Mouse (Mus musculus) CH12.LX (cell line): Measurements from ENCODE around the gene Tymp. TPM values are rescaled to one million over a fixed set of nuclear protein-coding genes. Genes with fewer than 3 reads are reported as not detected.

Experiments used
- DNase-seq: peaks from one replicate; pipeline ENCODE4 v3.0.0-alpha.2; 2013; ENCODE audit errors: extremely low read depth
- H3K27ac ChIP-seq: 2 replicates; pipeline ENCODE4 v1.5.1; 2012; ENCODE audit warnings: low read depth, mild to moderate bottlenecking, control low read depth, moderate library complexity; ENCODE audit not compliant: insufficient read depth
- H3K27me3 ChIP-seq: replicated peaks from 2 replicates; pipeline ENCODE3; 2012; ENCODE audit warnings: inconsistent platforms
- H3K36me3 ChIP-seq, 2 experiments: replicated peaks in 1 of 2; 2 replicates each; pipeline versions ENCODE3 to v1.6.1; 2012; ENCODE audit warnings: inconsistent platforms in 1 of 2, low read length in 1 of 2, mild to moderate bottlenecking in 1 of 2, mixed read lengths in 1 of 2, moderate library complexity in 1 of 2; ENCODE audit not compliant: control insufficient read depth in 1 of 2, insufficient read depth in 1 of 2
- H3K4me1 ChIP-seq, 2 experiments: 2 replicates each; pipeline ENCODE4 v1.6.1; 2012; ENCODE audit warnings: inconsistent platforms in 1 of 2, moderate library complexity in 1 of 2; ENCODE audit not compliant: insufficient read depth in 2 of 2, control insufficient read depth in 1 of 2
- H3K4me2 ChIP-seq: 2 replicates; pipeline ENCODE4 v1.6.1; 2012; ENCODE audit warnings: low read depth, mild to moderate bottlenecking, control low read depth; ENCODE audit not compliant: poor library complexity, insufficient read depth, severe bottlenecking
- H3K4me3 ChIP-seq, 3 experiments: fragments of 150-350 bp in 1 of 3; sonication (generic) in 1 of 3; replicated peaks in 1 of 3; 2 replicates each; pipeline versions ENCODE3 to v1.5.1; 2011 to 2012; ENCODE audit warnings: low read depth in 2 of 3, low read length in 2 of 3, mild to moderate bottlenecking in 2 of 3, moderate library complexity in 2 of 3, control low read depth in 1 of 3, improper control_type of control experiment in 1 of 3, inconsistent platforms in 1 of 3, mixed read lengths in 1 of 3; ENCODE audit not compliant: poor library complexity in 1 of 3
- H3K79me2 ChIP-seq: replicated peaks from 2 replicates; pipeline ENCODE4 v1.6.1; 2012; ENCODE audit warnings: mild to moderate bottlenecking, moderate library complexity; ENCODE audit not compliant: control insufficient read depth, poor library complexity, insufficient read depth, severe bottlenecking; ENCODE audit errors: extremely low read depth
- H3K9ac ChIP-seq: 2 replicates; pipeline ENCODE4 v1.6.1; 2012; ENCODE audit warnings: low read depth, mild to moderate bottlenecking, control low read depth, moderate library complexity; ENCODE audit not compliant: insufficient read depth
- H3K9me3 ChIP-seq: replicated peaks from 2 replicates; pipeline ENCODE3; 2012; ENCODE audit warnings: low read length, inconsistent platforms, mixed read lengths
- CHD1 ChIP-seq: IDR thresholded peaks from 2 replicates; pipeline ENCODE4 v1.6.1; 2012; ENCODE audit warnings: low read depth, low read length, improper control_type of control experiment, inconsistent platforms
- CHD2 ChIP-seq: IDR thresholded peaks from 2 replicates; pipeline ENCODE4 v1.6.1; 2011; ENCODE audit warnings: low read length, improper control_type of control experiment
- CTCF ChIP-seq, 2 experiments: IDR thresholded peaks in 1 of 2; conservative IDR thresholded peaks in 1 of 2; 2 replicates each; pipeline ENCODE4 v1.5.1; 2011 to 2012; ENCODE audit warnings: low read depth in 2 of 2, low read length in 2 of 2, improper control_type of control experiment in 1 of 2, inconsistent platforms in 1 of 2, mild to moderate bottlenecking in 1 of 2, moderate library complexity in 1 of 2
- E2F4 ChIP-seq: IDR thresholded peaks from 2 replicates; pipeline ENCODE4 v1.6.1; 2011; ENCODE audit warnings: low read depth, low read length, improper control_type of control experiment; ENCODE audit not compliant: insufficient replicate concordance
- EP300 ChIP-seq: IDR thresholded peaks from 2 replicates; pipeline ENCODE4 v1.6.1; 2011; ENCODE audit warnings: low read length, improper control_type of control experiment
- GABPA ChIP-seq: IDR thresholded peaks from 2 replicates; pipeline ENCODE4 v1.6.1; 2012; ENCODE audit warnings: low read depth, low read length, improper control_type of control experiment, inconsistent platforms; ENCODE audit not compliant: insufficient replicate concordance
- HCFC1 ChIP-seq: IDR thresholded peaks from 2 replicates; pipeline ENCODE4 v1.6.1; 2012; ENCODE audit warnings: low read depth, mild to moderate bottlenecking, inconsistent platforms, low read length, improper control_type of control experiment
- MAFK ChIP-seq: IDR thresholded peaks from 2 replicates; pipeline ENCODE4 v1.6.1; 2011; ENCODE audit warnings: low read length, improper control_type of control experiment; ENCODE audit not compliant: insufficient replicate concordance
- MAX ChIP-seq: IDR thresholded peaks from 2 replicates; pipeline ENCODE4 v1.6.1; 2011; ENCODE audit warnings: low read length, improper control_type of control experiment
- MEF2A ChIP-seq: IDR thresholded peaks from 2 replicates; pipeline ENCODE4 v1.6.1; 2014; ENCODE audit warnings: low read depth, mild to moderate bottlenecking, inconsistent platforms, low read length, improper control_type of control experiment, borderline replicate concordance
- MXI1 ChIP-seq: IDR thresholded peaks from 2 replicates; pipeline ENCODE4 v1.6.1; 2011; ENCODE audit warnings: mild to moderate bottlenecking, low read depth, low read length, improper control_type of control experiment
- MYC ChIP-seq: IDR thresholded peaks from 2 replicates; pipeline ENCODE4 v1.6.1; 2011; ENCODE audit warnings: low read depth, mild to moderate bottlenecking, improper control_type of control experiment, low read length
- NELFE ChIP-seq: IDR thresholded peaks from 2 replicates; pipeline ENCODE4 v1.6.1; 2011; ENCODE audit warnings: low read depth, low read length, improper control_type of control experiment
- POLR2A ChIP-seq: IDR thresholded peaks from 2 replicates; pipeline ENCODE4 v1.6.1; 2011; ENCODE audit warnings: low read depth, mild to moderate bottlenecking, improper control_type of control experiment, low read length
- POLR2AphosphoS2 ChIP-seq: IDR thresholded peaks from 2 replicates; pipeline ENCODE4 v1.6.1; 2011; ENCODE audit warnings: low read depth, low read length, improper control_type of control experiment
- RAD21 ChIP-seq: IDR thresholded peaks from 2 replicates; pipeline ENCODE4 v1.6.1; 2011; ENCODE audit warnings: low read depth, mild to moderate bottlenecking, low read length, improper control_type of control experiment, moderate library complexity
- TBP ChIP-seq: conservative IDR thresholded peaks from 2 replicates; pipeline ENCODE4 v1.6.1; 2011; ENCODE audit warnings: low read depth, low read length, improper control_type of control experiment
- TCF12 ChIP-seq: IDR thresholded peaks from 2 replicates; pipeline ENCODE4 v1.6.1; 2014; ENCODE audit warnings: low read depth, mild to moderate bottlenecking, inconsistent platforms, low read length, improper control_type of control experiment
- ZC3H11A ChIP-seq: IDR thresholded peaks from 2 replicates; pipeline ENCODE4 v1.6.1; 2012; ENCODE audit warnings: low read depth, mild to moderate bottlenecking, inconsistent platforms, low read length, improper control_type of control experiment
- ZKSCAN1 ChIP-seq: IDR thresholded peaks from 2 replicates; pipeline ENCODE4 v1.6.1; 2012; ENCODE audit warnings: low read depth, inconsistent platforms, low read length, improper control_type of control experiment, borderline replicate concordance
- ZMIZ1 ChIP-seq: IDR thresholded peaks from 2 replicates; pipeline ENCODE4 v1.6.1; 2012; ENCODE audit warnings: low read depth, mild to moderate bottlenecking, inconsistent platforms, low read length, improper control_type of control experiment
- ZNF384 ChIP-seq: IDR thresholded peaks from 2 replicates; pipeline ENCODE4 v1.6.1; 2012; ENCODE audit warnings: low read depth, low read length, improper control_type of control experiment, inconsistent platforms
- dilution Hi-C: fragments of 300-500 bp; cut with MboI; formaldehyde crosslinking; loops from 2 replicates; pipeline ENCODE4 v1.14.3; 2020; ENCODE audit warnings: low sequenced_read_pairs; ENCODE audit not compliant: extremely low pct_unique_long_range_greater_than_20kb, extremely low pct_ligation_motif_present
- in situ Hi-C: fragments of 300-500 bp; cut with MboI; formaldehyde crosslinking; loops from 3 replicates; pipeline ENCODE4 v1.14.3; 2019; ENCODE audit warnings: low sequenced_read_pairs, low pct_ligation_motif_present, low pct_unique_long_range_greater_than_20kb, mixed read lengths
- polyA plus RNA-seq: library from polyadenylated mRNA; unstranded; fragments of >175 nt; gene quantifications from 2 replicates; pipeline ENCODE4 v1.2.1, GENCODE M21; 2012; ENCODE audit warnings: low read depth; ENCODE audit not compliant: insufficient read length
- total RNA-seq, 2 experiments: library from RNA; depleted of rRNA; stranded (reverse); fragments of 300-350 nt in 1 of 2; fragments of >200 nt in 1 of 2; gene quantifications; 2 replicates each; pipeline ENCODE4 v1.2.3; 2012 to 2014

The Tymp gene
- total and polyA plus RNA-seq, 3 experiments: 1.4 to 2.4 (median 1.5) TPM

DNA sequence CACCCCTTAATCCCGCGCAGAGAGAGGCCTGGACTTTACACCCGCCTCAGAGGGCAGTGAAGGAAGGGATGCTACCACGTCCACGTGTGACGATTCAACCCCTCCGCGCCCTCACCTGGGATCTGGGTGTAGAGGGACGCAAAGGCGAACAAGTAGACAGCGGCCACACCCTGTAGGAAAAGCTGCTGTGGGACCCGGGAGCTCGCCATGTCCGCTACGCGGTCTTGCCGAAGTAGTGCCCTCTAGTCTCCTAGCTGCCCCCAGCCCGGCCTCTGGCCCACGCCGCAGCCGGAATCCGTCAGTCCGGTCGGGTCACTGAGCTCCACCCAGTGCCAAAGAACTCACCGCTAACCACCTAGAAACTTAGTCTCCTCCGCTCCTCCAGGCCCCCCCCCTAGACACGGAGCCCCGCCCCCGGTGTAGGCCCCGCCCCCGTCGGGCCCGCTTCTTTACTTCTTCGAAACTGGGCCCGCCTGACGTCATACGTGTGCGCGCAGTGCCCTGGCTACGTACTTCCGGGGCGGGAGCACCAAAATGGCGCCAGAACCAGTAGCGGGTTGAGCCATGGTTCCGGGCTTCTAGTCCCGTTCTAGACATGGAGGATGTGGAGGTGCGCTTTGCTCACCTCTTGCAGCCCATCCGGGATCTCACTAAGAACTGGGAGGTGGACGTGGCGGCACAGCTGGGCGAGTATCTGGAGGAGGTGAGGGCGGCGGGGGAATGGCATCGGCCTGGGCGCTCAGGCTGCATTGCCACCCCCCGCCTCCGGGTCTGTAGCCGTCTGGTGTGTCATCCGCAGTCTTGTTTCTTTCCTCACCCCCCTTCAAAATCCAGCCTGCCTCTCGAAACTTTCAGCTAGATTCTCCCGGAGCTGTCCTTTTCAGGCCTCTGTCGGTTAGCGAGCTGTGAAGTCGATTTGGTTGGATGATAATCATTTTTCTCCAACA lies 21.3 kb downstream of the Tymp start, which contains the start of the genes Lmf2 and Ncaph2 (continued):
- TF ChIP-seq NELFE (peak; percentile 80), E2F4 (peak; percentile 82; the same call in 1 of the 2 replicates)

DNA sequence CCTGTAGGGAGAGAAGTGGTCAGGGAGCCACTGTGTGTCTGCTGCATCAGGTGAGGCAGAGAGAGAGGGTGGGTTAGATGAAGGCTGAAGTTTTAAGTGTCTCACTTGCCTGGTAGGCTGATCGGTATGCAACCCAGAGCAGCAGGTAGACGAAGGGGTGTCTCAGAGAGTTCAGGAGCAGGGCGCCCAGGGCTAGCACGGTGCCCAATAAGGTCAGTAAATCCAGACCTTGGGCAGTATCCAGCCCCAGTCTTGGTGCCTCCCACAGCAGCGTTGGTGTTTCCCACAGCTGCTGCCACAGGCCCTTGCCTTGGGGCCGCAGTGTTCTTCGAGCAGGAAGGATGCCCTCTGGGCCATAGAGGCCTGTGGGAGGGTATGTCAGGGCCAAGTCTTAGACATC lies 22.4 kb downstream of the Tymp start:
- H3K36me3 ChIP-seq: peaks cover 36 to 61% of the 10 kb centered on the region in 2 experiments
- dilution Hi-C loops: no loop called here
- H3K4me1 ChIP-seq: peaks cover 15 to 36% of the 10 kb centered on the region in 2 experiments
- TF ChIP-seq CTCF (conservative IDR thresholded peaks at IDR 0.05 in 1 of 2, IDR thresholded peaks at IDR 0.05 in 1 of 2; ENCODE audit: low read depth in 2 of 2, low read length in 2 of 2): no peak
- TF ChIP-seq MYC: no peak
- TF ChIP-seq POLR2AphosphoS2: no peak
- no peak for TF ChIP-seq EP300
- TF ChIP-seq RAD21: no peak
- TF ChIP-seq MEF2A: no peak
- TF ChIP-seq CHD2: no peak
- TF ChIP-seq TCF12: no peak
- no peak for TF ChIP-seq ZNF384
- TF ChIP-seq MAFK: no peak
- no peak for TF ChIP-seq MXI1
- no peak for TF ChIP-seq GABPA
- TF ChIP-seq E2F4: no peak
- no peak for TF ChIP-seq ZC3H11A
- TF ChIP-seq HCFC1: no peak
- TF ChIP-seq, all 38 proteins: peak for 0
- peak overlapping the region; percentile 71 to 88 (median 85) for H3K4me3 ChIP-seq
- DNase-seq: no peak
- H3K4me2 ChIP-seq: peak overlapping the region; percentile 65
- in situ Hi-C loops: loop anchor here (25.0 kb wide), 1 partner anchor 242 kb away; the partner anchor contains the start of gene Tubgcp6
- H3K79me2 ChIP-seq: peaks cover 45% of the 10 kb centered on the region
- no peaks in the 10 kb centered on the region for H3K27me3 ChIP-seq
- H3K9ac ChIP-seq: peak overlapping the region; percentile 50
- no peak overlapping the region for H3K27ac ChIP-seq
- H3K9me3 ChIP-seq: no peaks in the 10 kb centered on the region

DNA sequence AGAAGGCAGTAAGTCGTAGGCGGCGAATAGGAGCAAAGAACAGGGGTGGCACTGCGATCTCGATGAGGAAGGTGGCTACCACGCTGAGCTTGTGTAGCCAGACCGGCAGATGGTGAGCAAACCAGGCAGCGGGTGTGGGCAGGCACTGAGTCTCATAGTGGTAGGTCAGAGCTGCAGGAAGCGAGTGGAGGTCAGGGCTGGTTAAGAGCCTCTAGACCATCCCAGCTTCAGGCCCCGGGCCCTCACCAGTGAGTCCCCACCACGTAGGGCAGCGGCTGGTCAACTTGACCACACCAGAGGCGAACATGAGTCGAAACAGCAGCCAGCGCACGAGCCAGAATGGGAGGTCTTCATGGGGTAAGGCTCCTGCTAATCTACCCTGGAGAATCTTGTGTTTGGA lies 23.0 kb downstream of the Tymp start:
- DNase-seq: no peak
- H3K4me1 ChIP-seq: peaks cover 12 to 30% of the 10 kb centered on the region in 2 experiments
- H3K79me2 ChIP-seq: peaks cover 39% of the 10 kb centered on the region
- in situ Hi-C loops (loop anchor here (25.0 kb wide), 1 partner anchor 242 kb away; the partner anchor contains the start of gene Tubgcp6), dilution Hi-C loops (no loop called here)
- H3K4me3 ChIP-seq: no peak overlapping the region
- no peaks in the 10 kb centered on the region for H3K27me3 ChIP-seq
- peaks cover 36 to 56% of the 10 kb centered on the region in 2 experiments for H3K36me3 ChIP-seq
- peak overlapping the region; percentile 65; the same call in 1 of the 2 replicates for H3K4me2 ChIP-seq
- no peak overlapping the region for H3K9ac ChIP-seq
- TF ChIP-seq ZMIZ1 (no peak), MAX (no peak), GABPA (no peak), POLR2A (no peak), CHD1 (no peak), TBP (no peak), ZKSCAN1 (no peak), CTCF (conservative IDR thresholded peaks at IDR 0.05 in 1 of 2, IDR thresholded peaks at IDR 0.05 in 1 of 2; ENCODE audit: low read depth in 2 of 2, low read length in 2 of 2) (no peak)
- no peaks in the 10 kb centered on the region for H3K9me3 ChIP-seq
- H3K27ac ChIP-seq: no peak overlapping the region
